Mouse (Mus musculus) cerebellum, postnatal 4 days (tissue): ENCODE measurements at regions not wholly inside any gene's neighbourhood (a gene's known extent, or its start where the extent isn't known, plus 50 kb on each side); places are given as distances from the start of the nearest gene placed in this dataset.
A peak's percentile ranks its signal among the peaks of the same experiment; 100 is the strongest.

Experiments used
- DNase-seq, 2 experiments: peaks; one replicate each; pipeline ENCODE4 v3.0.0; 2022; ENCODE audit warnings: low spot score in 2 of 2, mixed read lengths in 1 of 2

GRCm38 (mm10) chr5:126335553-126336520 lies 804.3 kb downstream of the Tmem132b start:
- no peak for DNase-seq

- no peak for DNase-seq
Observed at GRCm38 (mm10) chr5:126337884-126338283, 806.3 kb downstream of the Tmem132b start.

DNA sequence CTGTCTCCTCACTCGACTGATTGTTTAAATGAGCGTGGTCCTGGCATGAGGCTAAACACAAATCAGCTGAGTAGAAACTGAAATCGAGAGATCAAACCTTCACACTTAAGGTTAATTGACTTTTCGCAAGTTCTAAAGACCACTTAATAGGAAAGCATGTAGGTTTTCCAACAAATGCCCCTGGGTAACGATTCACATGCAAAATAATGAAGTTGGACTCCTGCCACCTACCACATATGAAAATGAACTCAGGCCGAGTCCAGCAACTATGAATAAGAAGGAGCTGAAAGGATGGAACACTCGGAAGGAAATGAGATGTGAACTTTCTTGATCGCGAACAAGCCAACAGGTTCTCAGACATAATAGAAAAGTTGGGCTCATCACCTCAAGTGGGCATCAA lies 812.0 kb downstream of the Tmem132b start:
- DNase-seq, result no peak

DNA sequence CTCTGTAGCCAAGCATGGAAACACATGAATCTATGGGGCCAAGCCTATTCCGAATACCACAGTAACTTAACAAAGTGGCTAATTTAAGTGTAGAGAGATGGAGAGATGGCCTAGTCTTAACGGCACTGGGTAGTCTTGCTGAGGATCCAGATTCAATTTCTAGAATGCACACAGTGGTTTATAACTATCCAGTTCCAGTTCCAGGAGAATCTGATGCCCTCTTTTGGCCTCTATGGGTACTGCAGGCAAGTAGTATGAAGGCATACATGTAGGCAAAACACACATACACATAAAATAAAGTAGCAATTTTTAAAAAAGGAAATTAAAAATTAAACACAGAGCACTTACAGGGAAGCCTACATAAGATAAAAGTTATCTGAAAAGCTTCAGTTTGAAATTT lies 819.4 kb downstream of the Tmem132b start:
- DNase-seq, result no peak

DNA sequence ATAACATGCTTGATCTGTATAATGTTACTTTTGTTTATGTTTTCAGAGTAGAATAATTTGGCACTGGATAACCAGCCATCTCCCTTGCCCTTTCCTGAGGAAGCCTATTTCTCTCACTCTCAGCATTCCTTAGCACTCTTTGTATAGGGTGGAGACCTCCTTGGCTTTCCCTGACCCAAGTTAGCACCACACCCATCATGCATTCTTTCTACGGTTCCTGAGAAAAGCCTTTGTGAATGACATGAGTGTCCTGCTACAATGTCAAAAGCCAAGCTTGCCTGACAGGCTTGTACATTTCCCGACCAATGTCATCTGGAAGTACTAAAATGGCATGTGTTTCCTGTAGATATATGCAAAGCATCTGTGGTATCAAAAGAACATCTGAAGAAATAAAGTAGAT lies 837.9 kb downstream of the Tmem132b start:
- no peak for DNase-seq

DNA sequence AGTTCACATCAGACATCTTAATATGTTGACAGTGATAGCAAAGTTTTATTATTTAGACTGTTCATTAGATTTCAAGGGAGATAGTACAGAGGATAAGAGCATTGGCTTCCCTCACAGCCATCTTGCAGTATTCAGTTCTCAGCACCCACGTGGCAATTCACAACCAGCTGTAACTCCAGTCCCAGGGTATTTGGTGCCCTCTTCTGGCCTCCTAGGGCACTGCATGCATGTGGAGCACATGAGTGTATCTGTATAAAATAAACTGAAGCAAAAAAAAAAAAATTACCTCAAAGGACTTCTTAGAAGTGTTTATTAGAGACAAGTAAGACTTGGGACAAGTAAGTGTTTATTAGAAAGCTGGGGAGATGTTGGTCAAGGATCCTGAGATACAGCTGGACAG lies 849.3 kb upstream of the Tmem132c start:
- DNase-seq, result no peak

GRCm38 (mm10) chr5:126395331-126395730 lies 846.3 kb upstream of the Tmem132c start:
- DNase-seq, result peak in 1 of 2 experiments; percentile 5

- DNase-seq, result no peak
Observed at GRCm38 (mm10) chr5:126431748-126432147, 809.9 kb upstream of the Tmem132c start.

DNA sequence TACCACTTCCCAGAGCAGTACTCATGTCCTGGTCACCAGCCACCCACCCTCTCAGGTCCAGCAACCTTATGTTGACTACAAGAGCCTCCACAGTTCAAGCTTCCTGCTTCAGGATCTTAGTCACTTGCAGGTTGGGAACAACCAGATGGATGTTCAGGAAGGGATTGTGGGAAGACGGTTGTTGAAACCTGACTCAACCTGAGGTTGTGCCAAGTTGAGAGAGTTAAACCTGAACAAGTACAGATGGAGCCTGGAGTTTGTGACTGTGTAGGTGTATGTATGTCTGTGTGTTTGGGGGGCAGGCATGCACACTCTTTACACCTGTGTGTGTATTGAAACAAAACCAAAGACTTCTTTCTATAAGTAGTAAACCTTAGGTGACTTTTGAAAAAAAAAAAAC lies 802.9 kb upstream of the Tmem132c start:
- no peak for DNase-seq

DNA sequence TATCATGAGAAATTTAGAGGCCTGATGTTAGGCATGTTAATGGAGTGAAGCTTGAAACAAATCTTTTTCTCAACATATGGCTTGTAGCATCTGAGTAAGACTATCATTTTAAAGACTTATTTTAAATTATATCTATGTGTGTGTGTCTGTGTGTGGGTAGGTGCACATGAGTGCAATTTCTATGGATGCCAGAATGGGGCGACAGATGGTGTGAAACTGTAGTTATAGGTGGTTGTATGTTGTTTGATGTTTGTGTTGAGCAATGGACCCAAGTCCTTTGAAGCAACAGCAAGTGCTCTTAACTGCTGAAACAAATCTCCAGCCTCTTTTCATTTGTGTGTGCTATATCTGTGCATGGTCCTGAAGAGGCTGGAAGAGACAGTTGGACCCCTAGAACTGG lies 801.1 kb upstream of the Tmem132c start:
- DNase-seq, result no peak

- DNase-seq, result no peak
Observed at GRCm38 (mm10) chr5:126475761-126476160, 765.8 kb upstream of the Tmem132c start.

GRCm38 (mm10) chr5:126522076-126522475 lies 719.5 kb upstream of the Tmem132c start:
- DNase-seq, result no peak

- no peak for DNase-seq
Observed at GRCm38 (mm10) chr5:126525863-126526262, 715.7 kb upstream of the Tmem132c start.

- no peak for DNase-seq
Observed at GRCm38 (mm10) chr5:126530806-126531527, 710.6 kb upstream of the Tmem132c start.

DNA sequence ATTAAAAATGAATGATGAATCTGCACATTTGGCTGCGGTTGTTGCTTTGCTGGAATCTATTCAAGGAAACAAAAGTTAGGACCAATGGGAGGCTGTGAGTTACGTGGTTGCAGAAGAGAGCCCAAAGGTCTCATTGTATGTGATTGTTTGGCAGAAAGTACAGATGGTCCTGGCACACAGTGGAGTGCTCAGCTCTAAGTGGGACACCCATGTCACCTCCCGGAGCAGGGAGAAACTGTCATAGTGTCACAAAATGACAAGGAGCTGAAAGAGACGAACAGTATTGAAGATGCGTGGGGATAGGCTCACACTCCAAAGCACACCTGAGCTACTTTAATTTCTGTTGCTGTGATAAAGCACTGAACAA lies 710.1 kb upstream of the Tmem132c start:
- DNase-seq, result no peak

DNA sequence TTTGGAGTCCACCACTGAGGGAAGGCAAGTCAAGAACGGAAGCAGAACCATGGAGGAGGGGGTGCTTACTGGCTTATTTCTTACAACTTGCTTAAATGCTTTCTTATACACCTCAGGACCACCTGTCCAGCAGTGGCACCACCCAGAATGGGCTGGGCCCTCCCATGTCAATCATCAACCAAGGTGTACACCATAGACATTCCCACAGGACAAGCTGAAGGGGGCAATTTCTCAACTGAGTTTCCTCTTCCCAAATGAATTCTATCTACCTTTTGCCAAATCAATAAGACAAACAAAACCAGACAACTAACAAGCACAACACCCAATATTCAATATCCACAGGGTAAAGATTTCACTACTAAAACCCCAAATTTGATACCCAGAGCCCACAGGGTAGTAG lies 709.6 kb upstream of the Tmem132c start:
- no peak for DNase-seq

DNA sequence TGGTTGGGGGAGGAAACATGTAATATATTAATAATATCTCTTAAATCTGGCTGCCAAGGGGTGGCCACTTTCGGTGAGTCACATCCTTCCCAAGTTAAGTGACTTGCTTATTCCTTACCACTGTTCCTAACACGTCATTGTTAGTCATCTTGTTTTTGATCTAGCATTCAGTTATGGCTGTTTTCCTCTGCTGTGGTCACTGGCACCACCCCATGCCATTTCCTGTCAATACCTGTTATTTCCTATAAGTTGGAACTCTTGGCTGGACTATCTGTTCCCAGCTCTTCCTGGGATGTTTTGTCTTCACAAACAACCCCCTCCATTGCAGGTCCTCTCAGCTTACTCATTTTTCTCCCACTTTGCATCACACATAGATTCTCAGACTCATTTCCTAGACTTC lies 703.5 kb upstream of the Tmem132c start:
- DNase-seq, result no peak

- peak in 1 of 2 experiments; percentile 22 for DNase-seq
Observed at GRCm38 (mm10) chr5:126544261-126544976, 697.2 kb upstream of the Tmem132c start.

GRCm38 (mm10) chr5:126547841-126548240 lies 693.8 kb upstream of the Tmem132c start:
- DNase-seq, result no peak

DNA sequence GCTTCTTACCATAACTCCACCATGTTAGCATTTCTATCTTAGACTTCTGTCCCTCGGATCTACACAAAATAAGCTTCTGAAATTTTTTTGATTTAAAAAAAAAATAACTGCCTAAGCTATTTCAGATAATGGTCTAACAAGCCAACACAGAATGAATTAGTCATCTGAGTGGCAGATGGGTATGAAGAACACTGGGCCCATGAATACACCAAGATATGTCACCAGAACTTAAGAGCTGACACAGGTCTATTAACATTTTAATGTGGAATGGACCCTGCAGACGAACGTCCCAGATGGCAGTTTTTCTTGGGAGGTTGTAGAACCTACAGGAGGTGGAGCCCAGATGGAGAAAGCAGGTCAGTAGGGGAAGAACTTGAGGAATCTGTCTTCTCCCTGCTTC lies 689.9 kb upstream of the Tmem132c start:
- DNase-seq, result no peak

DNA sequence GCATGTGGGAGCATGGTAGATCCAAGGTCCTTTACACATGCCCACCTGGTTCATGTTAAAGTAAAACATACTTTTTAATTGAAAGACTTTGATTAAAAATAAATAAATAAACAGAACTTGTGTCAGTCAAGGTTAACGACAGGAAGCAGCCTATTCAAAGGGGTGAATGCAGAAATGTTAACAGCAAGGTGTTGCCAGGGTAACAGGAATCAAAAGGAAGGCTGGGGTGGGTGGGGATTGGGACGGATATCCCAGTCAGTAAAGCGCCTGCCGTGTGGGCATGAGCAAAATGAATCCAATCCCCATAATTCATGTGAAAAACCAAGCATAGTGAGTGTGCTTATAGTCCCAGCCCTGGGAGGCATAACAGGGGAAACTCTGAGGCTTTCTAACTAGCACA lies 682.6 kb upstream of the Tmem132c start:
- no peak for DNase-seq

DNA sequence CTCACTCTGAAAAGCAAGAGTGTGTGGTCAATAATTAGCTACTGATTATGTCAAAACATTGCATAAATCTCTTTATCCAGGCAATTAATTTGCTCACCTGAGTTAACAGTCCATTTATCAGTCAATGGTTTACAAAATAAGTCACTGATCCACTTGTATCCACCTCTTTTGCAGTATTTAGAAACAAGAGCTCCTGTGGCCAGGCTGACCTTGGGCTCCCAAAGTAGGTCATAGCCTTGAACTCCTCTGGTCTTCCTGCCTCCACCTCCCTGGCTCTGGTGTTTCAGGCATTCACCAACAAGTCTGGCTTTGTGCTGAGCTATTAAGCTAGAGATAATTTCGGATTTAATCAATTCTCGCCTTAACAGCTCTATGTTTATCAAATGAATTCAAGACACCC lies 675.8 kb upstream of the Tmem132c start:
- no peak for DNase-seq
